Mouse (Mus musculus) liver, adult 2 months (tissue): ENCODE data around the gene Mplkip.

Source experiments
- CTCF ChIP-seq: fragments of 200-500 bp; IDR thresholded peaks from 2 replicates; pipeline ENCODE4 v1.5.1; 2011; ENCODE audit warnings: low read depth, low read length, control low read depth
- POLR2A ChIP-seq: fragments of 200-500 bp; IDR thresholded peaks from 2 replicates; pipeline ENCODE4 v1.6.1; 2011; ENCODE audit warnings: low read length, control low read depth; ENCODE audit not compliant: insufficient read depth; ENCODE audit errors: extremely low read depth

DNA sequence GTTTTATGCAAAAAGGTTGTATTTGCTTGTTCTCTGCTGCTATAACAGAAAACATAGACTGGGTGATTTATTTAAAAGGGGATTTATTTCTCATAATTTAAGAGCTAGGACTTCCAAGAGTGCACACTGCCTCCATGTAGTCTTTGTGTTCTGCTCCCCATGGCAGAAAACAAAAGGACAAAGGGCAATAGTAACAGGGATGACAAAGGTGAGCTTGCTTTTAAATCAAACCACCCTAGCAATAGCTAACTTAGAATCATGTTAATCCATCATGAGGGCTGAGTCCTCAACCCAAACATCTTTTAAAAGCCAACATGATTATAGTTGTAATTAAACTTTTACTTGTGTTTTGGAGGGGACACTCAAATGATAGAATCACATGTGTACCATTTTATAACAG, 5.5 kb upstream of the Mplkip start:
- TF ChIP-seq POLR2A (no peak), CTCF (no peak)
